Mouse (Mus musculus) NIH3T3 (cell line): ENCODE results near the gene Cfc1.
A peak's percentile ranks its signal among the peaks of the same experiment; 100 is the strongest.

Experiments
- DNase-seq: peaks from one replicate; pipeline ENCODE4 v3.0.0-alpha.2; 2012; ENCODE audit warnings: low read depth

The Cfc1 gene

DNA sequence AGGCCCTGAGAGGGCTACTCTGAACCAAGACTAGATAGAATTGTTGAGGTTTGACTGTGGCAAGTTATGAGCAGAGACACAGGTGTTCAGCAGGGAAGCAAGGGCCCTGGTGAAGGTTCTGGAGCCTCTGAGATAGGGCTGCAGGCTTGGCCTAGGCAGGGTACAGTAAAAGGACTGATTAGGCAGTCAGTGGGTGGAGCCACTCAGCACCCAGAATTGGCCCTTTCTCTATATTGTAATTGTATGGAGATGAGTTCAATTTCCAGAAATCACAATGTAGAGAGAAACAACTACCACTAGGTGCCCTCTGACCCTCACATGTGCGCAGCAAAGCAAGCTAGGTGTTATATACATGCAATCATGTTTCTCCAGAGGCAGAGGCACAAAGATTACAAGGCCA, 18.2 kb downstream of the Cfc1 start:
- no peak for DNase-seq

DNA sequence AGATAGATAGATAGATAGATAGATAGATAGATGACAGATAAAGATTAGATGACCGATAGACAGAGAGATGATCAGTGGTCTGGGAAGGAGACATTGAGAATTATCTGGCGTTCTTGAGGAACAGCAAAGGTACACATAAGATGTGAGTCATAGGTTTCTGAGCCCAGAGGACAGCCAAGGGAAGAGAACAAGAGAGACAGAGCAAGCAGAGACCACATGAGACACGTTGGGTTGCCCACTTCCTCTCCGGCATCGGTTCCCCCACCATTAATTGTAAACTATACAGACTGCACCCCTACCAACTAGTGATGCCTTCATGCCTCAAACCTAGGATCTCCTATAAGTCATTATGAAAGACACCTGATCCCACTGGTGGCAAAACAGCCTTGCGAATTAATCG, 18.8 kb downstream of the Cfc1 start:
- DNase-seq = no peak

DNA sequence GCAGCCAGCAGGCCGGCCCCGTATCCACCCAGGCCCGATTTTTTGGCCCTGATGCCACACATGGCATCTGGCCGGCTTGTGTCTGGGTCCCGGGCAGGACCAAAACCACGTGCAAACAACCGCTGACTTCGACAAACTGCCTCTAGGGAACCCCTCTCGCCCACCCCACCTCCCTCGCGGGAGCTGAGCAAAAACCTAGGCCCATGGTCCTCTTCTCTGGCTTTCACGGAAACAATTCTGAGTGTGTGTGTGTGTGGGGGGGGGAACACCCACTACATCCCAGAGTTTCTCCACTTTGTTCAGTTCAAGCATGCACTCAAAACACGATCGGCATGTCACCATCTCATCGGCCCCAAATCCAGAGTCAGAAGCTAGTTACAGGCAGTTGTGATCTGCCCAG, 25.4 kb downstream of the Cfc1 start, which contains the start of gene Prss40:
Gene Prss40, minus strand, starts transcription at position 101 of the 400 bp plus-strand sequence.
- no peak for DNase-seq

DNA sequence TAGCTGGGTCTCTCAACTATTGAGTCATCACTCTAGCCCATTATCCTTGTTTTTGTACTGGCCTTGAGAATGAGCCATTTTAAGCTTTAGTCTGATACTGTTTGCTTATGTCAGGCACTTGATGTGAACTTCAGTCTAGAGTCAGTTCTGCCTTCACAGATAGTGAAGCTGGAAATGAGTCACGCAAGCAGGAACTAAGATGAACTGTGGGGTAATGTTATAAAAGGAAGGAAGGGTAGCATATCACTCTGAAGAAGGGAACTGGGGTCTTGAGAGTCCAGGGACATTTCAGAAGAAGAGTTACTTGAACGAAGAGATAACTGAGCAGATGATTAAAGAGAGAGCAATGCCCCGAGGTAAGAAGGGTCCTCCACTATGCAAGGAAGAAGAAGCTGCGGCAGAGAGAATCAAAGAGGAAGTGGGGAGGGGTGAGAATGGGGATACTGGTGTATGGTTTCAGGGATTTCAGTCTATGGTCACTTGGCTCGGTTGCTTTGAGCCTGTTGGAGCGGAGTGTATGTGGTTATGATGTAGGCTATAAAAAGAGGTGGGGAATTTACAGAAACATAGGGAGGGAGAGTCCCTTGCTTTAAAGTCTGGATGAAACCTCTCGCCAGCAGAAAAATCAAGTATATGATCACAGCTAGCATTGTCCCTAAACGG, 29.1 kb downstream of the Cfc1 start:
- no peak for DNase-seq

DNA sequence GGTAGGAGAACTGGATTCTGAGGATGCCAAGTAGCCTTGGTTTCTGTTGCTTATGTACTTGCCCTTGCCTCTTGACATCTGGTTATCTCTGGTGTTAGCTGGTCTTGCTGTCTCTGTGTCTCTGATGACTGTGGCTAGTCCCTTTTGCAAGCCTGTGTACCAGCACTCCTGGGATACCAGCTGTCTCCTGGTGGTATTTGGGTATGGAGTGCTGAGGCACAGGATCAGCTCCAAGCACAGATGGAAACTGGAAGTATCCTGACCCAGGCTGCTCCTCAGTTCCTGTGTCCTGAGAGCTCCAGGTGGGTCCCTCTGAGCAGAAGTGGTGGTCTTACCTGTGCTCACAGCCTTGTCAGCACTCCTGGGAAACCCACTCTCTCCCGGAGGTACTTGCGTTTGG, 32.7 kb downstream of the Cfc1 start:
- no peak for DNase-seq

DNA sequence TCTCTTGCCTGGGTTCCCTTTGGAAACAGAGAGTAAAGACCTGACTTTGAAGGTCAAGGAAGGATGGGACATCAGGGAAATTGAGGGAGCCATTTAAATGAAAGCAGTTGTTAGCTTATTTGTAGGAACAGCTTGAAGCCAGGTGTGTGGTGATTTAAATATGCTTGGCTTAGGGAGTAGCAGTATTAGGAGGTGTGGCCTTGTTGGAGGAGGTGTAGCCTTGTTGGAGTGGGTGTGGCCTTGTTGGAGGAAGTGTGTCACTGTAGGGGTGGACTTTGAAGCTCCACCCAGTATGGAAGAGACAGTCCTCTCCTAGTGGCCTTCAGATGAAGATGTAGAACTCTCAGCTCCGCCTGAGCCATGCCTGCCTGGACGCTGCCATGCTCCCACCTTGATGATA, 34.4 kb downstream of the Cfc1 start:
- DNase-seq = no peak

DNA sequence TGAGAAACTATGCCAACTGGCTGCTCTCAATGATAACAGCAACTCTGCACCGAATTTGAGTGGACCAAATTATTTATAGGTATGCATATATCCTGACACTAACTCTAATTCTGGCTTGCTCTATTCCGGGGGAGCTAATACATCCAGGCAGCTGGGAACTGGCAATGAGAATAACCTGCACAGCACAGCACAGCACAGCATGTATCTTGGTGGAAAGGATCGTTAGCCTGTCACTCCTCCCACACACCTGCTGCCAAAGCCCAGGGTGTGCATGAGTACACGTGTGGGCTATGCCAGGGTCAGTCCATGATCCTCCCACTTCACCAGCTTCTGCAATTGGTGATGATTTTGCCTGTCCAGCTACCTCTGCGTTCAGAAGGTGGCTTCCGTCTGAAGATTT, 36.0 kb downstream of the Cfc1 start:
- DNase-seq = no peak

DNA sequence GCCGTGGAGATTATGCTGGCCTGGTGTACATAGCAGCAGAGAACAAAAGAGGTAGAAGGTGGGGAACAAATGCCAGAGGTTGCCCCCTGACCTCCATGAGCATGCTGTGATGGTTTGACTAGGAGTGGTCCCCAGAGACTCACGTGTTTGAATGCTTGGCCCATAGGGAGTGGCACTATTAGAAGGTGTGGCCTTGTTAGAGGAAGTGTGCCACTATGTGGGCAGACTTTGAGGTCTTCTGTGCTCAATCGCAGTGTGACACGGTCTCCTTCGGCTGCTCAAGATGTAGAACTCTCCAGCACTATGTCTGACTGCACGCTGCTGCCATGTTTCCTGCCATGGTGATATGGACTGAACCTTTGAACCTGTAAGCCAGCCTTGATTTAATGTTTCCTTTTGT, 37.8 kb downstream of the Cfc1 start:
- no peak for DNase-seq

DNA sequence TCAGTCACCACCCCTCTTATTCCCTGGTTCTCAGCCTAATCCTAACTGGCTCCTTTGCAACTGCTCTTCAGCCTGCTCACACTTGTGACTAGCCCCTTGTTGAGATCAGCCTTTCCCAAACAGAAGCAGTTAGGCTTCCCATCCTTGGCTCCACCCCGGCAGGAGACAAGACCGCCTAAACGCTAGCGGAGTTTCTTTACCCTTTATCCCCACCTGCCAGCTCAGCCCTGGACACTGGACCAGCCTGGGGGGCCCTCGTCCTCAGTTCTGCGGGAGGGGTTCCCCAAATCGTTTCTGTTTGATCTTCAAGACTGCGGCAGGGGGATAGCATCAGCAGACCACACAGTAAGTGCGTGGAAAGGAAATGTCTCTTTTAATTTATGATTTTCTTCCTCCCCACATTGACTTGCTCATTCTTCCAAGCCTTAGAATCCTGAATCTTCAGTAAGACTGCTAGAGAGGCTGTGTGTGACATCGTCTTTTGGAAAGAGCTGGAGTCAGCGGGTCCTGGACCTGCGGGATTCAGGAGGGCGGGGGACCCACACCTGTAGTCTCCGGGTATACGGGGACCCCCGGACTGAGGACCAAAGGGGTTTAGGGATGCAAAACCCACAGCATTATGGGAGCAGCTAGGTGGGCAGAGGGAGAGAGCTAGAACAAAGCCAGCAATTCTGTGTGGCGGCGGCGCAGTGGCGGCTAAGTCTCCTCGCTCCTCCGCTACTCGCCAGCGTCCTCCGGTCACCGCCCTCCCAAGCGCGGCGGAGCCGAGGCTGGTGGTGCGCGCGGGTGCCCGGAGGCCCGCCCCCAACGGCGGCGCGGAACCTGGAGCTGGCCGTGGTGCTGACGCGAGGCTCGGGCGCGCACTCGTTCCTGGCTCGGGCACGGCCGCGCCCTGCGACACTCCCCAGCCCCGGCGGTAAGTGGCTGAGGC, 43.7 kb downstream of the Cfc1 start, which contains the start of gene Amer3:
Gene Amer3, plus strand, starts transcription at position 807 of the 931 bp plus-strand sequence.
- DNase-seq = no peak

DNA sequence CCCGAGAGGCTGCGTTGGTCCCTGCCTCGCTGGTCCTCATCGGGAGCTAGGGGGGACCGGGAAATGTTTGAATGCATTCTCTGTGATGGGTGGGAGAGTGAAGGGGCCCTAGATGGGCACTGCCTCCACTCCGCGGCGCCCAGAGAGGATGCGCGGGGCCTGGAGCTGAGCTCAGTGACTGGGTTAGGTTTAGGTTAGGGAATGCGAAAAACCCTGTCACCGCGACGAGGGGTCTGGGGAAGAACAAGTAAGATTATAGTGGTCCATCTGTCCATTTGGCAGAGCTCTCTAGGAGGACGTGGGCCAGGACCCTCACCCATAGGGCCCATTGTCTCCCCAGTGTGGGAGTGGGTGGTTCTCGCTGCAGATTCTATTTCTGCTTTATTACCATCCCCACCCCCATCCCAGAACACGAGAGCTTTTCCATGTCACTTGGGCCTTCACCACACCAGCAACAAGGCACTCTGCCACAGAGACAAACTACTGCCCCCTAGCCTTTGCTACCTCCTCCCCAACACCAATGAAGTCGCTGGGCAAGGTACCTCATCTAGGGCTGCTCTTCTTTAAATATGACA, 44.4 kb downstream of the Cfc1 start:
- DNase-seq = no peak

DNA sequence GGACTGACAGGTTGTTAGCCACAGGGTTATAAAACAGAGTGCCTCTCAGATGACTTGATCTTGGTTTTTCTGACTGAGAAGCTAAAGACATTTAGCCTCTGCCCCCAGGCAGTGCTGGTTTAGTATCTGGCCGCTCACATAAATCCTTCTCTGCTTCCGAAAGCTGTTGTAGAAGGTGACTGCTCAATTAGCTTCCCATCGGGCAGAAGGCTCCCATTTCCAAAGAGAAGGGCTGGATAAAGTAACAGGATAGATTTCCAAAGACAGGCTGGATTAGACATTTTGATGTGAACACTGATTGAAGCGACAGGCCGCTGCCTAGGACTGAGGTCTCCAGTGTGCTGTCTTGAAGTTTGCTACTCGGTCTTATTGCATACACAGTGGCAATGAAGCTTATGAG, 46.8 kb downstream of the Cfc1 start:
- DNase-seq = no peak

DNA sequence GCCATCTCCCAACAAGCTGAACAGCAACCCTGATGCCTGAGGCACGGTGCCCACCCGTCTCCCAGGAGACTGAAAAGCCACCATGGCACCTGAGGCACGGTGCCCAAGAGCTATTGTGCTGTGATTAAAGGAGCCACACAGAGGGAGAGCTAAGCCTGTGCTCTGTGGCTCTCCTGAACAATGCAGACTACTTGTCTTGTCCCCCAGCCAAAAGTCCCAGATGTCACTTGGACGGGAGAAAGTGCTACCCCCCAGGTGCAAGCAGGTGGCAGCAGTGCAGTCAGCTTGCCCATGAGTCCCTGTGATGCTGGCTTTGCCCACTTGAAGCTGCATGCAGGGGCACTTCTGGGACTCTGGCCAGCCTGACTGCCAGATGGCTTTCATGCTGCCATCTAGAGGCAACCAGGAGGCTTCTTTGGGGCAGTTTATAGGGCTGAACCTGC, 48.4 kb downstream of the Cfc1 start:
- peak; percentile 6 for DNase-seq

DNA sequence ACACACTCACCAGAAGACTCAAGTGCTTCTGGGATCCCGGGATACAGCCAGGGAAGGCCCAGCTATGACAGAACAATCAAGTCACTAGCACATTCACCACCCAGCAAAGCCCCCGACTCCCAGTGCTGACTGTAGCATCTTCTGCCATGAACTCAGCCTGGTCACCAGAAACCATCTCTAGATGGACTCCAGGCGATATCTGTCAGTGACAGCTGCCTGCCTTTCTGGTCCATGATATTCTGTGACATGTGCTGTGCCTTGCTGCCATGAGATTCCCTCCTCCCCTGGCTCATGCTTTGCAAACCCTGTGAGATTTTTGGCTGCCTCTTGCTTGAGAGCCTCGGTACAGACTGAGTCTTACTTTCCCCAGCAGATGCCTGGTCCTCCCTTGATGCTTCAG, 49.3 kb downstream of the Cfc1 start:
- DNase-seq = no peak

DNA sequence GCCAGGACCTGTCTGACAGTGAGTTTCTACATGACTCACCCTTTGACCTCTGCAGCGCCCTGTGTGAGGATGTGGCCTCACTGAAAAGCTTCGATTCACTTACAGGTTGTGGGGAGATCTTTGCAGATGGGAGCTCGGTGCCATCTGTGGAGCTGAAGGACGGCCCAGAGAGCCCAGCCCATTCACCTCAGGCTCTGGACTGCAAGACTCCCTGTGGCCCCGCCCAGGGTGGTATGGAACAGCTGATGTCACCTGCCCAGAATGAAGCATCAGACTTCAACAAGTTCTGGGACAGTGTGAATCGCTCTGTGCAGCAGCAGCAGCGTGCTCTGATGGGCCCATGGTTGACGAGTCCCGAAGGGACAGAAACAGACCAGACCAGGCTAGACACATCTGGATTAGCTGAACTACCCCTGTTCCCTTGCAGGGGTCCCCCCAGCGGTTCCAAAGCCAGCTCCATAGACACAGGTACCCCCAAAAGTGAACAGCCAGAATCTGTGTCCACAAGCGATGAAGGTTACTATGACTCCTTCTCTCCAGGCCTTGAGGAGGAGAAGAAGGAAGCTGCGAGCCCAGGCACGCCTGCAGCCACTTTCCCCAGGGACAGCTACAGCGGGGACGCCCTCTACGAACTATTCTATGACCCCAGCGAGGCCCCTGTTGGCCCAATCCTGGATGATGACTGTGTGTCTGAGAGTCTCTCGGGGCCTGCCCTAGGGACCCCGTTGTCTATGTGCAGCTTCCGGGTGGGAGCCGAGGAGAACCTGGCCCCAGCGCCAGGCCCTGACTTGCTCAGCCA, 52.0 kb downstream of the Cfc1 start:
- no peak for DNase-seq
